Mouse (Mus musculus): ENCODE measurements around the gene Polr2c.
"Not testable (repeated sequence)": the region's sequence is repeated elsewhere in the genome, so short reads cannot be mapped to it uniquely, and the experiment has no call there.

Polr2c gene

DNA sequence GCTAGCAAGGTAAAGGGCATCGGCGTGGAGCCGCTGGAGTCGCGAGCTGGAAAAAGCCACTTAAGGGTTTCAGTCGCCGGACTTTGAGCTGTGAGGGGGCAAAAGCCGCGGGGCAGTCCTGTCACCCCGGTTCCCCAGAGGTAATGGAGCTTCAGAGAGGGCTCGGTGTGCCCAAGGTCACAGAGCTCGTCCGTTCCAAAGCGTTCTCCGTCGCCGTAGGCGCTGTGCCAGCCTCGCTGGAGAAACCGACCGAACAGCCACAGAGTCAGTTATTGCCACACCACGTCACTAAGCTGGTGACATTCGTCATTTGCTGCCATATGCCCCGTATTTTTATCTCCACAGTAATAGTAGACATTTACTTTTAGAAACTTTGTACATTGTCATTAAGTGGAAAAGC lies 18.6 kb upstream of the Polr2c start:
- peak; percentile 76 to 82 for DNase-seq (ENCODE audit: low spot score in 2 of 2)

DNA sequence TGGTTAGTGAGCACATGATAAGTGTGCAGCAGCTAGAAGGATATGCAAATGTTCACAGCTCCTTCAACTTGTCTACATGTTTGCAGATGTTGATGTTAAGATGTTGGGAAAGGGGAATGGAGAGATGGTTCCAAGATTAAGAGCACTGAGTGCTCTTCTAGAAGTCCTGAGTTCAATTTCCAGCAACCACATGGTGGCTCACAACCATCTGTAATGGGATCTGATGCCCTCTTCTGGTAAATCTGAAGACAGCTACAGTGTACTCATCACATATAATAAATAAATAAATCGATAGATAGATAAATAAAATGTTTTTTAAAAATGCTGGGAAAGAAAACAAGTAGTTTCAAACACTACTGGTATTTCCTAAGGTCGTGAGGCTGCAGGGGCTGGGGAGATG lies 16.1 kb upstream of the Polr2c start:
- no peak for DNase-seq (ENCODE audit: low spot score in 2 of 2)

DNA sequence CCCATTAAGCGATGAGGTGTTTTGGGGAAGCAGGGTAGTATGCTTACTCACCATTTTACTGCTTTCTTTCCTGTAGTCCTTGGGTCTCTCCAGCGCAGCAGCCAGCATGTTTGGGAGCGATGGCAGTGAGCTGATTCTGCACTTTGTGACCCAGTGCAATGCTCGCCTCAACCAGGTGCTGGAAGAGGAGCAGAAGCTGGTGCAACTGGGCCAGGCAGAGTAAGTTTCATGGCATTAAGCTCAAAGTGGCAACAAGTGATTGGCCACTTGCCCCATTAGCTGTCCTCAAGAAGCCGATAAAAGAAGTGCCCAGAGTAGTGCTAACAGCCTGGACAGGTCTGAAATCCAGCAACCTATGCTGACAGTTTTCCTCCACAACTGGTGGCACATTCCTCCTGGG lies 7.2 kb upstream of the Polr2c start:
- DNase-seq (ENCODE audit: low spot score in 2 of 2): no peak

DNA sequence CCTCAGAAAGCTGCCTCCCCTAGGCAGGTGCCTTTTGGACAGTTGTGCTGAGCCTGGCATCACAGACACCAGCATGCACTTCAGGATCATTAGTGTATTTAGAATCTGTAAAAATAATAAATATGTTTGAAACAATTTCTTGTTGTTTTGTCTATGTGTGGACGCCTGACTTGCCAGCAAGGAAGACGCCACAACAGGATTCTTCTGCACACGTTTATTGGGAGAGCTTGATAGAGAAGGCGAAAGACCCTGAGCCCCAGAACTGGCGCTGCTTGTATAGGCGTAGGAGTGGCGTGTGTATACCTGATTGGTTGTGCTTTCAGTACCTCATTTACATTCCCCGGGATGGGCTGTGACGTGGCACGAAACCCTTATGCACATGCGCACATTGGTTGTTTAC lies 2.5 kb upstream of the Polr2c start:
- not testable (repeated sequence) for DNase-seq (ENCODE audit: low spot score in 2 of 2)

DNA sequence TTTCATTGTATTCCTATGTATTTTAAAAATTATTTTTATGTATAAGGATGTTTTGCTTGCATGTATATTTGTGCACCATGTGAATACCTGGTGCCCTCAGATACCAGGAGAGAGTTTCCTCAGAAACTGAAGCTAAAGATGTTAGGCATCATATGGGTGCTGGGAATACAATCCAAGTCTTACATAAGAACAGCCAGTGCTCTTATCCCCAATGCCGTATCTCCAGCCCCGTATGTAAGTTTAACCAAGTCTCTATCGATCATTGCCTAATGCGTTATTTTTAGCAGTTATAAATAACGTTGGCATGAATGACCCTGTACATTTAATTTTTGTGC lies 272 bp upstream of the Polr2c start:
- no peak for DNase-seq (ENCODE audit: low spot score in 2 of 2)

DNA sequence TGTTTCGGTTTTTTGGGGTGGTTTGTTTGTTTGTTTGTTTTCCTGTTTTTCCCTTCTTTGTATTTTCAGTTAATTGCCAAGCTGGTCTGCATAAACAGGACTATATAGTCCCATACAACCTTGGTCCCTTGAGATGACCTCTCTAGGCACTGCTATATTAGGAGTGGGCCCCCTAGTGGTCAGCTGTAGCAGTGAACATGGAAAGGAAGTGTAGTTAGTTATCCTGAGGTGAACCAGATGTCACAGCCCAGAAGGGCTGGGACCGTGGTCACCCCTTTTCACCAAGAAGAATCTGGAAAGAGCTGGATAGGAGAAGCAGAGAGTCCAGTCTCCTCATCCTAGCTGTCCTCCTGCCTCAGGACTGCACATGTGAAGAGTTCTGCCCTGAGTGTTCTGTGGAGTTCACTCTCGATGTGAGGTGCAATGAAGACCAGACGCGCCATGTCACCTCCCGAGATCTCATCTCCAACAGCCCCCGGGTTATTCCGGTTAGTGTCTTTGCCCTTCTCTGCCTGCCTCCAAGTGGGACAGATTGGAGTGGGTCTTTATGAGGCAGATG lies 4.2 kb downstream of the Polr2c start:
- peak; percentile 62 to 67 for DNase-seq (ENCODE audit: low spot score in 2 of 2)

DNA sequence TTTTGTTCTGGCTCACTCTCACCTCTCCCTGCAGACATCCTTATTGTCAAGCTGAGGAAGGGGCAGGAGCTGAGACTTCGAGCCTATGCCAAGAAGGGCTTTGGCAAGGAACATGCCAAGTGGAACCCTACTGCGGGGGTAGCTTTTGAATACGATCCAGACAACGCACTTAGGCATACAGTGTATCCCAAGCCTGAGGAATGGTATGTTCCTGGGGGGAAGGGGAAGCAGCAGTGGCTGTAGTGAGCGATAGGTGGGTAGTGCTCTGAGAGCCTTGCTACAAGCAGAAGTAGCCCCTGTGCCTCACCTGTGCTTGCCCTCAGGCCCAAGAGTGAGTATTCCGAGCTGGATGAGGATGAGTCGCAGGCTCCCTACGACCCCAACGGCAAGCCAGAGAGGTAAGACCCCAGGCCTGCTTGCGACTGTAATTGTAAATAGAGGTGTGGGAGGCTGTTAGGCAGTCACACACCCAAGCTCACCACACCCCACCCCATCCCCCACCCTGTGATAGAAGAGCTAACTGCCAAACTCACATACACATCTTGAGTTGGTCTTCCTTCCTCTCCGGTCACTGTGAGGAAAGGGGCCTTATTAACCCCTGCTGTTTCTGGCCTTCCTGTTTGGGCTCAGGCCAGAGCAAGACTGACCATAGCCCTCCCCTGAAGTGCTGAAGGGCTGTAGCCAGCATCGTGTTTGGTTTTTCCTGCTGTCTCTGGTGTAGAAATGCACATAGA lies 5.4 kb downstream of the Polr2c start:
- no peak for DNase-seq (ENCODE audit: low spot score in 2 of 2)

DNA sequence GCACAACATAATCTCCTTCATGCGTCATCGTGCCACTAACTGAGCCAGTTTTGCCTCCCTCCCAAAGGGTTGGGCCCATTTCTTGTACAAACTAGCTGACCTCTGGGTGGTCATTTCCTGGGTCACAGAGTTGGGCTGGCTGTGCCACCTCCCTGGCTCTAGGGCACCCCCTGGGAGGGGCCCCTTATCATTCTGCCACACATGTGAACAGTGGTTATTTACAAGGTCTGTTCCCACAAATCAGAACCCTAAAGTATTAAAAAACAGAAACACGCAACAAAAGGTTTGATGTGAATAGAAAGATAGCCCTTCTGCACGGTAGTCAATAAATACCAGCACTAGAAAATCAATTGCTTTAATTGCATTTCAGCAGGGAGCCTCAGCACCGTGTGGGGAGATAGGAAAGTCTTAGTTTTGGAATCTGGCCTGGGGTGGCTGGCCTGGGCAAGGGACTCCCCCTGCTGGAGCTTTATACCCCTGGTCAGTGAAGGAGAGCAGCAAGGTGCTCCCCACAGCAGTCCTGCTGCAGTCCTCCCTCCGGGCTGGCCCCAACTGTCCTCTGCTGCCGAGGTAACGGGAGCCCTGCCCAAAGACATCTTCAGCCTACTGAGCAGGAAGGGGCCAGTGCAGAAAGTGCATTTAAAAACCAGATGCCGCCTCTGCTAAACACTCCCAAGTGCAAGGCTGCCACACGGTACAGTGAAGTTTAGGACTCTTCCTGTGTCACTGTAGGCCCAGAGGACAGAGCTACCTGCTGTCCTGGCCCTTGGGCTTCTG lies 6.8 kb downstream of the Polr2c start:
- DNase-seq (ENCODE audit: low spot score in 2 of 2): no peak

DNA sequence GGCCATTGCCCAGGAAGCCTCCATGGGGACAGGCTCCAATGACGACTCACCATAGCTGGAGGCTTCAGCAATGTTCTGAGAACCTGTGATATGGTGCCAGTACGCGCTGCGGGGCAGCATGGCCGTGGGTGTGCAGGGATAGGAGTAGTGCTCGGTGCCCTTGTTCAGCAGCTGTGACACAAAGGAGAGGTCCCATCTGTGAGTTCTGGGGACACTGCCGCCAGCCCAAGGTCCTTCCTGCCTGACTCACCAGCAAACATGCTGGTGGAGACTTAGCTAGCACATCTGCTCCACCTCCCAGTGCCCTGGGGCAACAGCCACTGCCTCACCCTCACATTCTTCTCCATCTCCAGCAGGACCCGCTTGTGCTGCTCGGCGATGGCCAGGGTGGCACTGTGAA lies 8.0 kb downstream of the Polr2c start:
- no peak for DNase-seq (ENCODE audit: low spot score in 2 of 2)

DNA sequence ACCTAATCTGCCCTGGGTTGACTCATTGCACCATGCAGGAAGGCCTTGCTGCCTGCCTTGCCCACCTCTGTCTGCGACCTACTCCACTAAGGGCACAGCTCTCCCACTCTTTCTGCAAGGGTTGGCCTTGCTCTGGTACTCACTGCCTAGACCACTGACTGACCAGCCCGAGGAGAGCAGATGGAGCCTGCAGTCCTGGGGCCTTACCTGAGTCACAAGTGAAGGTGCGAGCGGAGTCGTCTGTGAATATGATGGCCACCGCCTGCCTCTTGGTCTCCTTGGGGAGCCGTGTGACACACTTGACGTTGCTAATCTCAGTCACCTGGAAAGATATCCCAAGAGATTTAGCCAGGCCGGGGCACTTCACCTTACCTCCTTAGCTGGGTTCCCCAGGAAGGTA lies 9.7 kb downstream of the Polr2c start:
- DNase-seq (ENCODE audit: low spot score in 2 of 2): no peak

DNA sequence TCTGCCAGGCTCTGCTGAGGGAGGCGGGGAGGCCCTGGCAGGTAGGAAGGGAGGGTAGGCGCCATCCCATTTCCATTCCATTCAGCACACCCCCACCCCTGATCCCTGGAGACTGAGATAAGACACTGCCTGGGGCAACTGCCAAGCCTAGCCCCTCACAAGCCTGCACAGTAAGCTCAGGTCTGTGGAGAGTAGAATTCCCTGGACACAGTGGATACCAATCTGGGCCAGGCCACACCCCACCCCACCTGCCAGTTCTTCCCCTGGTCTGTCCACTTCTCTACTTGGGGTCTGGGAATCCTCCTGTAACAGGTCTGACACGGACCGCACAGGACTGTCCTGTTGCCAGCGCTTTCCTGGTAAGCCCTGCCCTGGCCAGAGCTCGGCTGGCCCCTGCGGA lies 11.9 kb downstream of the Polr2c start:
- no peak for DNase-seq (ENCODE audit: low spot score in 2 of 2)

DNA sequence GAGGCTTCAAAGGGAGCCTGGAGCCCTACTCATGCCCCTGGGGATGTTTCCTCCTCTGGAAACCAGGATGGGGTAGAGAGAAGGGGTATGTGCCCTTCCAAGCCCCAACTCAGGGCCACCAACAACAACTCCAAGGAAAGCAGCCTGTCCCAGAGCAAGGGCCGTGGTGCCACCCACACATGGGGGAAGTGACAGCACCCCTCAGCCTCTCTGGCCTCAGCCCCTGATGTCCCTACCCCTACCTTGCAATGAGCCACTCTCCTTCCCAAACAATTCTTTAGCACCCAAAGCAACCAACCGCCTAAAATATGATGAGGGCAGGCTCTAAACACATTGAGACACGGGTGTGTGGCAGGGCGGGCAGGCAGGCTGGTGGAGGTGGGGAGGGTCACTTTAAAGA lies 12.8 kb downstream of the Polr2c start:
- no peak for DNase-seq (ENCODE audit: low spot score in 2 of 2)

DNA sequence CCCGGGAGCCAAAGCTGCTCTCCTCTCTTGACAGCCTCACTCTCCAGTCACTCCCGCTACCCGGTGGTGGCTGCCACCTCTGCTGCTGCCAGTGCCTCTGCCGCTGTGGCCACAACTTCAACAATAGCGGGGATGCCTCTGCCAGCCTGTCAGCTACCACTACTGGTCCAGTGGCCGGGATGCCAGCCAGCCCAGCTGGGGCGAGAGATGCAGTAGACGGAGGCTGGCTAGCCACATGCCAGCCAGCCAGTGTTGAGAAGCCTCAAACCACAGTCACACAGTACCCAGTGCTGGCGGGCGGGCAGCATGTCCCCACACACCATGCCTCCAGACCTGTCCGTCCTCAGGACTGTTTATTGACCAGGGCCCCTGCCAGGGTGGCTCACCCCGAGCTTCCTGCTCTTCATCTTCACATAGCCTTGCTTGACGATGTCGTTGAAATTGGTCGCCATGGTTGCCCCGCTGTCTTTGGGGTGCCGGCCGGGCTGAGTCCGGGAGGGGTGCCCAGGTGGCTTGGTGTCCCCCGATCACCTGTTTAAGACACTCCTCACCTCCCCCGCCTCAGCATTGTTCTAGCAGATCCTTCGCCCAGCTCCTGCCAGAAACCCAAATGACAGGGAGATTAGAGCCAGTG lies 13.3 kb downstream of the Polr2c start:
- DNase-seq (ENCODE audit: low spot score in 2 of 2): peak; percentile 56 to 71

DNA sequence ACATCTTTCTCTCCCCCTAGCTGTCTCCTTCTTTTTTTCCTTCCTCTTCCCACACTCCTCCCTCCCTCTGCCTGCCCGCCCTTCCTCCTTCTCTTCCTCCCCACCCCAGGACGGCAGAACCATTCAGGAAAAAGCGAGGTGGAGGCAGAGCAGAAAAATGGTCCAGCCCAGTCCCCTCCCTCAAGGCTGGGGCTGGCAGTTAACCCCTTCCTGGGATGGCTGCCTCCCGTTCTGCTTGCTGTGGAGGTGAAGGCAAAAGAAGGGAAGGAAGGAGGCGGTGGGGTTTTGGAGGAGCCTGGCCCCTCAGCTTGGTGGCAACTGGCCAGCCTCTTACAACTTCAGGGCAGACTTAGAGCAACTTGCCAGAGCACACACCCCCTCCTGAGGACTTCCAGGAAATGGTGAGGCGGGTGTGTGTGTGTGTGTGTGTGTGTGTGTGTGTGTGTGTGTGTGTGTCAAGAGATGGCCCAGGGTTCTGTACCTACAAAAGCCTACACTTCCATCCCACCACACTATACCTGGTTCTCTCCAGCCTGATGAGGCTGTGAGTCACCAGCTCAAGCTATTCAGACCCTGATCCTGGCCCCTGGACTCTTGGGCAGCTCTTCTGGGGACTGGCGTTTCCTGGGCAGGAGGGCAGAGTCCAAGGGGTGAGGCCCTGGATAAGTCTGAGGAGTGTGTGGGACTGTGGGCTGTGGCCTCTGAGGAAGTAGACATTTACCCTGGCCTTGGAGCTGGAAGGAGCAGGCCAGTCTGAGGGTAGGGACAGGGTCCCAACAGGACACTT lies 14.1 kb downstream of the Polr2c start:
- peak; percentile 60 to 82 for DNase-seq (ENCODE audit: low spot score in 2 of 2)

DNA sequence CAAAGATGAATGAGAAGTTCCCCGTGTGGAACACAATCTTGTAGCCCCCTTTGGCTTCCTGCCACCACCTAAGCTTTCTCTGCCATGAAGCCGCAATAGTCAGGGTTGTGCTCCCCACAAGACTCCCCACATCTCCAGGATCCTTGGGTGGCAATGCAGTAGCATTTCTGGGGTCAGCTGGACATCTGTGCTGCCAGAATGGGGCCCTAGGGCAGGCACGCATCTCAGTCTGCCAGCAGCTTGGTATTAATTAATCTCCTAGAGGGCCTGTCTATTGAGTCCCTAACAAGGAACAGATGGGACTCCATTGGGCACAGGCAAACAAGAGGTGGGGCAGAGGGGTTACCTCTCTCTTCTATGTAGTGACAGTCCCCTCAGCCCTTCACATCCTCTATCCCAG lies 14.9 kb downstream of the Polr2c start:
- DNase-seq (ENCODE audit: low spot score in 2 of 2): no peak

DNA sequence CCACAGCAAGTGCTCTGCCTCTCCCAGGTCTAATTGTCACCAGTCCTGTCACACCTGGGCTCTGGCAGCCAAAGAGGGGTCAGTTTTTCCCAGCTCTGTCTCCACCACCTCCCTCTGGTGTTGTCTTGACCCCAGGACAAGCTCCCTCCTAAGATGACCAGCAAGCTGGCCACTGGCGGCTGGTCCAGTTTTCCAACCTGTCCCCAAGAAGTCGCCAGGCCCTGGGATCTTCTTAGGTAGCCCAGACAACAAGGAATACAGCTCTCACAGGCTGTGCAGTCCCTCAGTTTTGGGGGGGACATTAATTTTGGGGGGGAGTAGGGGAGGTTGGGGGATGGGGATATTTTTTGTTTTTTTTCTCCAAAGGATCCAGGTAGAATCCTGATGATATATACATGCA lies 15.3 kb downstream of the Polr2c start:
- no peak for DNase-seq (ENCODE audit: low spot score in 2 of 2)

DNA sequence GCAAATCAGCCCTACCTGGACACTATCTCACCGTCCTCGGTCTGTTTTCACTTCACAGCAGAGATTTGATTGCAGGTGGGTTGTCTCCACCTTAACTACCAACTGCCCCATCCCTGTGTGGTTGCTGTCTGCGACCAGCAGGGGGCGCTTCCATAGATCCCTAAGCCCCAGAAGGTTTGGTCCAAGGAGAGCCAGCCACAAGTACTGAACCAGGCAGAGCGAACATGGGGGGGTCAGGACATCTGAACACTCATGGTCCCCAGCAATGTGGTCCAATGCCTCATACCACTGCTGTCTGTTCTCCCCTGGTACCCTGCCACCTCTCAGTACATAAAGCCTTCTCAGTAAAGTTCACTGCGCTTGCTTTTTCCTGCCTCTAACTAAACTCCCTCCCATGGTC lies 17.1 kb downstream of the Polr2c start:
- DNase-seq (ENCODE audit: low spot score in 2 of 2): peak; percentile 73 to 79

DNA sequence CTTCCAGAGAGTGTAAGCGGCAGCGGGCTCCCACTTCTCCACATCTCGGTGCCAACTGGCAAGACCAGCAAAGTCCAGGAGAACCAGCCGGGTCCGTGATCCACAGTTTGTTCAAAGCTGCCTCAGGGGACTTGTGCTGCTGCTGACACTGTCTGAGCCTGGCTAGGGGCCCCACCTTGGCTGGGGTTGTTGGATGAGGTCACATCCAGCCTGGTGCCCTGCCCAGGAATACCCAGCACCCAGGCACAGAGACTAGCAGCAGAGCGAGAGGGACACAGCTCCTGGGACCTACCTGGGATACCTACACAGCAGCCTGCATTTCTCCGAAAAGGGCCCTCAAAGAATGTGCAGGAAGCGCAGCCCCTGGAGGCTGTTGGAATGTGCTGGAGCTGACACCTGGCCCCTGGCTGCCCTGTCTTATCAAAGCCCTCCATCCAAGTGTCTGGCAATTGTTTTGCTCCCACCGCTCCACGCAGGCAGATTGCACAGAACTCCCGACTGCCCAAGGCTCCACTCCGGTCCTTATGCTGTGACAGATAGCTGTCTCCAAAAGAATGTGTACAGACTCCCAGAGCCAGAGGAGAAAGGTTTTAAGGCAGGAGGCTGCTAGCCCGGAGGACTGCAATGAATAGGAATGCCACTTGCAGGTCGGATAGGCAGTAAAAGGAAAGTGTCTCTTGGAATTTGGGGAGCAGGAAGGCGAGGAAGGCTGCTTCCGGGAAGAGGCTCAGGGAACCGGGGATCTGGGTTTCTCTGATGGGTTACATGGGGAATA lies 18.0 kb downstream of the Polr2c start:
- no peak for DNase-seq (ENCODE audit: low spot score in 2 of 2)

DNA sequence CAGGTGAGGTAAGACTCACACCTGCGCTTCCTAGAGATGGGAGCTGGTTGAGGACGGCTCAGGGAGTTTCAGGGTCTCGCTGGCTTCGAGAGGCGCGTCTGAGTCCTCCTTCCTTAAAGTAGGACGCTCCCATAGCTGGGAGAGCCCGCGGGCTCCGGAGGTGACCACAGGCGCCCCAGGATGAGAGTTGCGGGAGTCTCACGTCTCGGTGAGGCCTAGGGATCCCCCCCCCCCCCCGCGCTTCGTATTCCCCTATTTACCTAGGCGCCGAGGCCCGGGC lies 18.6 kb downstream of the Polr2c start:
- no peak for DNase-seq (ENCODE audit: low spot score in 2 of 2)

DNA sequence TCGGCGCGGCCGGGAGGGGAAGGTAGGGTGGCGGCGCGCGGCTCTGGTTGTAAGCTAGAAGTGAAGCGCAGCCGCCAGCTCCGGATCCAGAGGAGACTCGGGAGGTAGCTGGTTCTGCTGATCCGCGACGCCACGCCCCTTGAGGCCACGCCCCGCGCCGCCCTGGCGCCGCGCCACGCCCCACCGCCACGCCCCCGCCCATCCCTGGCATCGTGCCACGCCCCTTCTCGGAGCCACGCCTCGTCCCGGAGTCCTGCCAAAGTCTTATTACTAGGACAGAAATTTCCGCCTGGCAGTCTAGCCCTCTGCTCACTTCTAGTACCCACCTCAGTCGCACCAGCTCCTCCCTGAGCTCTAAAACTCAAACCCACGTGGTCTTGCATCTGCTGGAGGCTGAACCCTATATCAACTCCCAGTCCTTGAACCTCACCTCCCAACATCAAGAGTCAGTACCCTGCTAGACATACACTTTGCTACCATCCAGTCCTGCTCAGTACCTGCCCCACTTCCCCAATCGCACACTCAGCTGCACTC lies 19.0 kb downstream of the Polr2c start, which contains the start of gene Dok4:
TSS of gene Dok4 (minus strand) at position 134 of the 534 bp plus-strand sequence.
- peak; percentile 70 to 71 for DNase-seq (ENCODE audit: low spot score in 2 of 2)

DNA sequence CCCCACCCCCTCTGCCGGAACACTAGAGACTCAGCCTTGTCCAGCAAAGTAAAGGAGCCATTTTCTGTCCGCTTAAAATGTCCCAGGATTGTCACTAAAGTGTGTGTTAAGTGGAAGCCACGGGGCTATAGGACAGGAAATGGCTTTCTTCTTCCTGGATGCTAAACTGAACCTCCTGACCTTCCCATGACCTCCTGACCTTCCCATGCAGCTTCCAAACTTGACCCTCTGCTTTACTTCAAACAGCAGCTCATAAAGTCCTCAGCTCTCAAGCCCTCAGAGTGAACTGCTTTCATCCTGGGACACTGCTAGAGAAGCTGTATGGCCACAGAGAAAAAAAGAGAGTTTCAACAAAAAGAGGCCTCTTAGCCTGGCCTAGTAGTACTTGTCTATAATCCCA lies 19.6 kb downstream of the Polr2c start:
- DNase-seq (ENCODE audit: low spot score in 2 of 2): no peak
